Mouse (Mus musculus) bone marrow, adult 2 months (tissue): ENCODE results near the gene Snx18. TPM values are rescaled to one million over a fixed set of nuclear protein-coding genes. Genes with fewer than 3 reads are reported as not detected.
A peak's percentile ranks its signal among the peaks of the same experiment; 100 is the strongest.

Experiments used
- H3K27ac ChIP-seq: fragments of 200-500 bp; 2 replicates; pipeline ENCODE4 v1.5.1; 2012; ENCODE audit warnings: low read depth, mild to moderate bottlenecking, control low read depth, inconsistent platforms, low read length; ENCODE audit not compliant: control insufficient read depth, poor library complexity, insufficient read depth
- H3K4me1 ChIP-seq: fragments of 200-500 bp; 2 replicates; pipeline ENCODE4 v1.6.1; 2011; ENCODE audit warnings: low read length; ENCODE audit not compliant: control insufficient read depth, insufficient read depth
- H3K4me3 ChIP-seq: fragments of 200-500 bp; replicated peaks from 2 replicates; pipeline ENCODE3; 2011; ENCODE audit warnings: mild to moderate bottlenecking, low read depth, low read length, control low read depth; ENCODE audit not compliant: control insufficient read depth
- CTCF ChIP-seq: fragments of 200-500 bp; IDR thresholded peaks from 2 replicates; pipeline ENCODE4 v1.5.1; 2011; ENCODE audit warnings: low read length, control low read depth; ENCODE audit not compliant: control insufficient read depth, insufficient read depth
- POLR2A ChIP-seq: fragments of 200-500 bp; IDR thresholded peaks from 2 replicates; pipeline ENCODE4 v1.6.1; 2011; ENCODE audit warnings: low read depth, mild to moderate bottlenecking, control low read depth, low read length, borderline replicate concordance; ENCODE audit not compliant: control insufficient read depth
- WGBS: fragments of 180-500 bp; shearing (Covaris S2); methylation state at CpG from one replicate; pipeline ENCODE4 v1.1.7; 2018; 5-methylcytosine and 5-hydroxymethylcytosine counted together
- polyA plus RNA-seq: library from polyadenylated mRNA; stranded (reverse); fragments of >200 nt; gene quantifications from 2 replicates; pipeline ENCODE4 v1.2.4, GENCODE M21; 2011; ENCODE audit warnings: low replicate concordance; ENCODE audit not compliant: missing spikeins, insufficient read depth, insufficient read length

The Snx18 gene
- polyA plus RNA-seq, 1 experiment, result 22.1 TPM

DNA sequence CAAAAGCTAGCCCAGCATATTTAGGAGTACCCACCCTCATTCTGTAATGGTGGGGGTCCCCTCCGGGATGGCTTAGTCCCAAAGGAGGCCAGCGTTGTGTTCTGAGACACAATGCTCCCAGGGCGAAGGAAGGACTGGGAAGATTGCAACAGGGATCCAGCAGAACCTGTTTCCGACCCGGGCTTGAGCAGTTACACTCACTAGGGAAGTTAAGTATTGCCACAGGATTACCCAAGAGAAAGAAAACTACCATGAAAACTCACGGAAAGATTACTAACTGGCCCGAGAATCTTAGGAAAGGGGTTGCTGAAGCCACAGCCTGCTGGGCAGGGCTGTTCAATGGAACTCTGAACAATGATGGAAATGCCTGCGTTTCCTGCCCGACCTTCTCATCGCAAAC is 4.5 kb downstream of the Snx18 start:
- H3K4me3 ChIP-seq, result peak overlapping the region; percentile 63
- H3K27ac ChIP-seq, result peak overlapping the region; percentile 33; the same call in 1 of the 2 replicates
- peaks cover 5% of the 10 kb centered on the region; the same call in 1 of the 2 replicates for H3K4me1 ChIP-seq
- no peak for TF ChIP-seq POLR2A
- no peak for TF ChIP-seq CTCF
- WGBS, result 41% methylated on average over 10 of the region's 10 CpGs

DNA sequence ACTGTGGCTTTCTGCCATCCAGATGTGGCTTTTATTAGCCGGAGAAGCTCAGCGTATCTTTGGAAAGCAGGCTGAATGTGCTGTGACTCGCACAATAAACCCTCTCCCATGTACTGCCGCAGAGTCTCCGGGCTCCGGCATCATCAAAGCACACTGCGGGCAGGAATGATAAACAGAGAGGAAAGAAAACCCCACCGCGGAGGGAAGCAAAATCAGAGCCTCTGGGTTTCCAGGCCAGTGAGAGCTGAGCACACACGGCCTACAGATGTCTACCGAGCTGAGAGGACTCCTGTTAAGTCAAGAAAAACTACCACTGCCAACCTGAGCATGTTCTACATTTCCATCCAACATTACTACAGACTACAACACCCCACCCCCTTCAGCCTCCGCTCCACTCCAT is 5.0 kb downstream of the Snx18 start:
- WGBS, result 79% methylated on average over 12 of the region's 12 CpGs
- TF ChIP-seq POLR2A, result no peak
- TF ChIP-seq CTCF, result no peak
- peaks cover 6% of the 10 kb centered on the region for H3K4me1 ChIP-seq
- peak overlapping the region; percentile 8 for H3K4me3 ChIP-seq
- no peak overlapping the region for H3K27ac ChIP-seq

DNA sequence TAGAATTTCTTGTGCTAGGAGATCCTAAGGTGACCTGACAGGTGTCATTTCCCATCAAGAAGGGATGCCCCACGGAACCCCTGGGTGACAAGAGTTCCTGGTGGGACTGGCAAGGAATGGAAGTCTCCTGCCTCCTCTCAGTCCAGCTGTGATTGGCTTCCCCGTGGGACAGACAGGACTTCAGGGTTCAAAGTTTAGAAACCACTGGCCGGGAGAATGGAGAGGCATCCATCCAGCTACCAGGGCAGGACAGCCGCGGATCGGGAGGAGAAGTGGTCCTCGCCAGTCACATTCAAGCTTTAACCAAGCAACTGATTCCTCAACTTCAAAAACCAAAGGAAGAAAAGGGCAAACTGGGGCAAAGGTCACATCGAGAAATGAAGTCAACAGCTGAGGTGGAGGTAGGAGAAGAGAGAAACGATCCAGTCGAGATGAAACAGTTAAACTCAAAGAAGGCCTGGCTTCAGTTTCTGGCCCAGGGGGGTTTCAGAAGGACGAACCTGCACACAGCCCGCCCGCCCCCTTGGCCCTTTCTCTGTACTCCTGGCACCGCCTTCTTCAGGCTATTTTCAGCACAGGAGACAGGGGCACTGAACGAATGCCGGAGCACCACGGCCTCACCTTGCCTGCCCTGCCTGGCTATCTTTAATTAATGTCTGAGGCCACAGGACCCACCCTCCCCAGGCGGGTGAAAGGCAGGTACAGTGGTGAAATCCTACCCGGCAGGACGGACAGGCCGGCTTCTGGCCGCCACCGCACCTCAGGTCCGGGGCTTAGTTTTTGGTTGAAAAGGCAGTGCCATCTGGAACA is 6.0 kb downstream of the Snx18 start:
- no peak overlapping the region for H3K27ac ChIP-seq
- peaks cover 5% of the 10 kb centered on the region for H3K4me1 ChIP-seq
- no peak for TF ChIP-seq CTCF
- TF ChIP-seq POLR2A, result no peak

DNA sequence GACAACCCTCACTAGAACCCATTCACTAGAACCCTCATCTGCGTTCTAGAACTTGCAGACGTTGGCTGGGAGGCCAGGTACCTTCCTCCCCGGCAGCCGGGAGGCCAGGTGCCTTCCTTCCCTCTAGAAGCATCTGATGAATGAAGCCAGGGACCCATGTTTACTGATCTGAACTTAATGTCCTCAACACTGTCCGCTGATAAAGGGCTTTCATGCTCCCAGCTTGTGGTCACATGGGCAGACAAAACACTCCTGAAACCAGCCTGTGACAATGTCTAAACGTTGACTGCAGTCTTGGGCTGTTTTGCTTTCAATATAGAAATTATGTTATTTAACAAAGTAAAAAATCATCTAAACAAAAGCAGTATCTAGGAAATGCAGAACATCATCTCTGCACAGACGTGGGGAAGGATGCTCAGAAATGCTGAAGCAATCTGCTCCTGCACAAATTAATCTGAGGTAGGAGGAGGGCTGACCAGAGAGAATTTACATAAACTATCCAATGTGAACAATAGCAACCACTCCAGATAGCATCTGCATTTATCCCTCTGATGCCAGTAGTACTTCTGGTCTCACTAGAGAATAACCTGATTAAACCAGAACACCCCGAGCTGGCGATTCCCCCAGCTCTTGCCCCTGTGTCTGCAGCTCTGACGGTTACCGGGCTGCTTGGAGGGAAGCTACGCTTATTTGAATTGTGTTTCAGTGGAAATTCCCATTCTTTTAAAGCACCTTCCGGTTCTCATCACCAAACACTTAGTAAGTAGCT is 7.4 kb downstream of the Snx18 start:
- no peak overlapping the region for H3K4me3 ChIP-seq
- no peak for TF ChIP-seq CTCF
- TF ChIP-seq POLR2A, result no peak
- H3K4me1 ChIP-seq, result peaks cover 8% of the 10 kb centered on the region
- no peak overlapping the region for H3K27ac ChIP-seq
- WGBS, result 71% methylated on average over 13 of the region's 13 CpGs

More for the DNA sequence above, 6.0 kb downstream of the Snx18 start:
- 82% methylated on average over 24 of the region's 24 CpGs for WGBS
- H3K4me3 ChIP-seq, result no peak overlapping the region

DNA sequence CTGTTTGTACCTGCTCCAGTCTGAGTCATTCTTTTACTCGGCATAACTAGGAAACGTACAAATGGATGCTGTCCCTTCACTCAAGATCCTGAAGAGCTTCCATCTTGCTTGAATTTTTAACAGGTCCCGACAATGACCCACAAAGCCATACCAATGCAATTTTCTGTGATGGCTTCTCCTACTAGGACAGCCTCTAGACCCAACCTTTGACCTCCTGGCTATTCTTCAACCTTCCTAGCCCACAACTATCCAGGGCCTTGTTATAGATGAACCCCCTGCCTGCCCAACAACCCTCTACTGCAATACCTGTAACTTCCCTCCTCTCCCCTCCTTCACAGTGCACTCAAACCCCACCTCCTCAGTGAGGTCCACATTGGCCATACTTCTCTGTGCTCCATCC is 8.9 kb downstream of the Snx18 start:
- Histone ChIP-seq H3K4me1 (peaks cover 8% of the 10 kb centered on the region), H3K27ac (no peak overlapping the region), H3K4me3 (no peak overlapping the region)
- TF ChIP-seq CTCF (no peak), POLR2A (no peak)
- WGBS, result 57% methylated on average over 3 of the region's 3 CpGs

DNA sequence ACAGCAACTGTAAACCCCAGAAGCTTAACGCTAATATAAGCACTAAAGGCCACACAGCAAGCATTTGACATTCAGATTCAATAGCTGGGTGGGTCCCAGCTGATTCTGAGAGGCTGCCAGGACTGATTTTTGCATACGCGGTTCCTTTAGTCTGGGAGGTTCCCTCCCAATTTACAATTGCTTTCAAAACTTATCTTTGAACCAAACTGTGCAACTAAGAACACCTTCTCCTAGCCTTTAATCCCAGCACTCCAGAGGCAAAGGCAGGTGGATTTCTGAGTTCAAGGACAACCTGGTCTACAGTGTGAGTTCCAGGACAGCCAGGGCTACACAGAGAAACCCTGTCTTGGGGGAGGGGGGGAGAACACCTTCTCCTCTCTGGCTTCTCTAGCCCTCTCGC is 10.5 kb downstream of the Snx18 start:
- H3K27ac ChIP-seq, result no peak overlapping the region
- no peak overlapping the region for H3K4me3 ChIP-seq
- TF ChIP-seq POLR2A (no peak), CTCF (no peak)
- 73% methylated on average over 4 of the region's 4 CpGs for WGBS
- peaks cover 9% of the 10 kb centered on the region for H3K4me1 ChIP-seq

DNA sequence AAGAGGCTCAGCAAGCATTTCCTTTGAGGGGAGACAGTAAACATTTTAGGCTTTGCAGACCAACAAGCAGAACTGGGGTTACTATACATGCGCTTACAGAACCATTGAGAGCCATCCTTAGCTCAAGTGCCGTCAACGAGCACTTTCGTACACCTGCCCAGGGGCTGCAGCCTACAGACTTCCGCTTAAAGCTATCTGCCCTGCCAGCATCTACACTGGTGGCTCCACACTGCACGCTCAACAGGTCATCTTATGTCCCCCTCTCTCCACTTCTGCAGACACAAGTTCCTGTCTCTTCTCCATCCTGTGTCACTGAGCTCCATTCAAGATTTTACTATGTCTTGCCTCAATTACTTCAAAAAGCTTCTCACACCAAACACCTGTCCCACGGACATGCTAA is 11.0 kb downstream of the Snx18 start:
- Histone ChIP-seq H3K4me3 (no peak overlapping the region), H3K4me1 (peaks cover 9% of the 10 kb centered on the region), H3K27ac (no peak overlapping the region)
- no peak for TF ChIP-seq POLR2A
- TF ChIP-seq CTCF, result no peak
- WGBS, result 85% methylated on average over 7 of the region's 7 CpGs

DNA sequence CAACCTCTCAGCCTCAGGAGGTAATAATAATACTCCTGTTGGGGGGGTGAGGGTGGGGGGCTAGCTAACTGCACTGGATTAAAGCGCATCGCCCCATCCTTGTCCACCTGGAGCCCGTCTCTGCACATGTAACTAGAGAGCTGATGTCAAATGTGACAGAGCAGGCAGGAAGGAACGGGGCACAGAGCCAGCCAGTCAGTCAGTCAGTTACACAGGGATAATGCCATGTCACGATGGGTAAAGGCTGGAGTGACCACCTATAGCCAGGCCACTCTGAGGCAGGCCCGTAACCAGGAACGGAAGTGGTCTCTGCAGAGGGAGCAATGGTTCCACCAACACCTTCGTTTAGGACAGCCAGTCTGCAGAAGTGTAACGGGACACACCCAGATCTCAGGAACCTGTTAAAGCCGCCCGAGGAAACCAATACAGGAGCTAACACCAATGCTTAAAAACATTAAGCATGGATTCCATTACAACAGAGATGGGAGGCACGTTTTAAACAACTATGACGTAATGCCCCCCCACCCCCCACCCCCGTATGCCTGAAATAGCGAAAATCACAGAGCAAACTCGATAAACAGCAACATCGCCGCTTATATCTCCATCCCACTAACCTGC is 11.5 kb downstream of the Snx18 start:
- Histone ChIP-seq H3K4me3 (no peak overlapping the region), H3K27ac (no peak overlapping the region), H3K4me1 (peaks cover 12% of the 10 kb centered on the region)
- WGBS, result 65% methylated on average over 18 of the region's 18 CpGs
- TF ChIP-seq POLR2A (no peak), CTCF (no peak)

DNA sequence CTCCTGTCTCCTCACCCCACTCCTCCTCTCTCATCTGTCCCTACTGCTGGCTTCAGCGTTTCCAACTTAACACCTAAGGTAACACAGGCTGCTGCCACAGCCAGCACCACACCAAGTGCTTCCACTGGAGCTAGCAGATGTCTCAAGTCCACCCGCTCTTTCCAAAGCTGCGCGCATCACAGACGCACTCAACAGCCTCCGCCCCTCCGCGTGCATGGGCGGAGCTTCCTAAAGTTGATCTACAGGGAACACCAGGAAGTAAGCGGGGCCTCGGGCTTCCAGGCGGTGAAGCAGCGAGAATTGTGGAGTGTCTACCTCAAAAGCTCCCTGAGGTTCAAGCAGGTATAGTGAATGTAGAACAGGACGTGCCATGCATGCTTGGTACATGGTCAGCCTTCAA is 12.2 kb downstream of the Snx18 start:
- Histone ChIP-seq H3K4me1 (peaks cover 12% of the 10 kb centered on the region), H3K4me3 (no peak overlapping the region), H3K27ac (no peak overlapping the region)
- TF ChIP-seq POLR2A (no peak), CTCF (no peak)
- 87% methylated on average over 14 of the region's 14 CpGs for WGBS
